Mouse (Mus musculus) lung, adult 18-20 months (tissue): Measurements from ENCODE around the gene Nemp2.
"Not testable (repeated sequence)": the region's sequence is repeated elsewhere in the genome, so short reads cannot be mapped to it uniquely, and the experiment has no call there.

Experiments
- DNase-seq, 2 experiments: peaks; one replicate each; pipeline ENCODE4 v3.0.0; 2022; ENCODE audit warnings: mixed read lengths in 2 of 2

The Nemp2 gene

GRCm38 (mm10) chr1:52655153-52655552, 24.6 kb downstream of the Nemp2 start:
- DNase-seq, result no peak

- DNase-seq, result no peak
Measured at GRCm38 (mm10) chr1:52658160-52658559, 27.7 kb downstream of the Nemp2 start.

GRCm38 (mm10) chr1:52660278-52660677, 29.8 kb downstream of the Nemp2 start:
- DNase-seq, result no peak

GRCm38 (mm10) chr1:52660765-52661164, 30.3 kb downstream of the Nemp2 start:
- DNase-seq, result no peak

- no peak for DNase-seq
Measured at GRCm38 (mm10) chr1:52663228-52663627, 32.7 kb downstream of the Nemp2 start.

GRCm38 (mm10) chr1:52668743-52669323, 38.3 kb downstream of the Nemp2 start:
- no peak for DNase-seq

- DNase-seq, result no peak
Measured at GRCm38 (mm10) chr1:52669931-52670330, 39.4 kb downstream of the Nemp2 start.

- peak; percentile 30 to 57 for DNase-seq
Measured at GRCm38 (mm10) chr1:52675561-52676551, 45.4 kb downstream of the Nemp2 start.

GRCm38 (mm10) chr1:52676621-52677020, 46.1 kb downstream of the Nemp2 start:
- peak in 1 of 2 experiments; percentile 47 for DNase-seq

- DNase-seq, result peak; percentile 45 to 71
Measured at GRCm38 (mm10) chr1:52683550-52683949, 53.0 kb downstream of the Nemp2 start.

- no peak for DNase-seq
Measured at GRCm38 (mm10) chr1:52687636-52688035, 57.1 kb downstream of the Nemp2 start.

GRCm38 (mm10) chr1:52694456-52694855, 64.0 kb downstream of the Nemp2 start:
- DNase-seq, result not testable (repeated sequence)
